In the genomic region with DNA sequence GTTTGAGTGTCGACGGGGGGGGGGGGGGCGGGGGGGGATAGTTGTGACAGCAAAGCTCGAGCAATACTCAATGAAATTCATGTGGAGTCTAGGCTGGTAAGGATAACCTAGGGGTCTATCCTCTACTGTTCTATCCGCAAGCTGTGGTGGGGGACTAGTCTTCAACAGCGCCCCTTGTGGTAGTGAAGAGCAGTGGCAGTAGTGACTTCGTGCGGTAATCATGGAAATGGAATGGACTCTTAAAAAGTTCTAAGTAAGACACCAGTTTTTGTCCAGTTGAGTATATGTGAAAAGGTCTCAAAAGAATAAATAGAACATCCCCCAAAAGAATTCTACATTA, we compare ENCODE assay signal across 12 mouse cellular contexts. TPM values are rescaled to one million over a fixed set of nuclear protein-coding genes. Genes with fewer than 3 reads are reported as not detected.
DNase-seq lines count a peak whose midpoint lies in the region; ATAC-seq lines count a peak whose summit lies in the region.
"Had no signal": no experiment of that assay in that cellular context is flagged by ENCODE, and none has a peak within 500 bp of the region (broad histone marks: within the 10 kb centered on the region; RNA-seq: fewer than 3 reads in every experiment).

No protein-coding gene starts in this region.

- H3K9ac ChIP-seq in hindbrain, embryonic 14.5 days: no peak overlapping the region
- H3K9ac ChIP-seq: stomach, embryonic 15.5 days had no signal

- ATAC-seq in hindbrain, embryonic 14.5 days (ENCODE audit: low FRiP score): no peak
- no peak for ATAC-seq in megakaryocyte-erythroid progenitor cell, adult 5-6 weeks (replicated peaks; ENCODE audit: low FRiP score, low TSS enrichment, poor library complexity, severe bottlenecking)

- H3K4me3 ChIP-seq in hindbrain, embryonic 14.5 days (replicated peaks; ENCODE audit: low read length): no peak overlapping the region
- H3K4me3 ChIP-seq: erythroblast, embryonic 14.5 days; myocyte; stomach, embryonic 15.5 days had no signal

- H3K36me3 ChIP-seq in hindbrain, embryonic 14.5 days (replicated peaks; ENCODE audit: control insufficient read depth, insufficient read depth): no peaks in the 10 kb centered on the region
- H3K36me3 ChIP-seq: stomach, embryonic 15.5 days had no signal

- DNase-seq in embryo, embryonic 10 days (ENCODE audit: low spot score): peak; percentile 61
- no peak for DNase-seq in embryo, embryonic 11 days
- DNase-seq in thymus, postnatal 0 days (ENCODE audit: low spot score): peak; percentile 20
- DNase-seq in thymus, postnatal 36 days: no peak
- no peak for DNase-seq in hindbrain, embryonic 14.5 days (ENCODE audit: low spot score)
- DNase-seq in testis, postnatal 14 days (ENCODE audit: low spot score): peak; percentile 21
- DNase-seq in Muller cell, postnatal 12 days (ENCODE audit: inconsistent ontology term): no peak
- DNase-seq: B cell, adult 2 months had no signal

- no peaks in the 10 kb centered on the region for H3K4me1 ChIP-seq in hindbrain, embryonic 14.5 days (replicated peaks; ENCODE audit: control insufficient read depth, insufficient read depth, low read length)

- no peaks in the 10 kb centered on the region for H3K9me3 ChIP-seq in hindbrain, embryonic 14.5 days (ENCODE audit: control insufficient read depth, low read length)
- H3K9me3 ChIP-seq: stomach, embryonic 15.5 days had no signal

- WGBS in hindbrain, embryonic 14.5 days: 18% methylated on average over 8 of the region's 8 CpGs

- H3K27me3 ChIP-seq in hindbrain, embryonic 14.5 days (ENCODE audit: control insufficient read depth, insufficient read depth, low read length): no peaks in the 10 kb centered on the region
- H3K27me3 ChIP-seq: stomach, embryonic 15.5 days had no signal

- H3K27ac ChIP-seq in hindbrain, embryonic 14.5 days: no peak overlapping the region
- H3K27ac ChIP-seq: stomach, embryonic 15.5 days had no signal

- peak overlapping the region; percentile 29 for H3K4me2 ChIP-seq in hindbrain, embryonic 14.5 days (replicated peaks)
- H3K4me2 ChIP-seq: stomach, embryonic 15.5 days had no signal

RNA-seq across cellular contexts. Expression of gene Lrig1, which starts 51.1 kb away (rescaled TPM):
- polyA plus RNA-seq in thymus, postnatal 0 days (2015; fragmentation: Nextera tagmentation; extraction: Ambion mirVana): 6.6 and 6.8 TPM in 2 replicates
- polyA plus RNA-seq in hindbrain, embryonic 14.5 days (2014; fragmentation: Nextera tagmentation; extraction: Ambion mirVana): 22.3 and 30.2 TPM in 2 replicates
- 4.1 and 29.0 TPM in 2 replicates for total RNA-seq in megakaryocyte-erythroid progenitor cell, adult 5-6 weeks (2014; fragmentation: Nextera tagmentation)
- 2.7 and 3.5 TPM in 2 replicates for total RNA-seq in megakaryocyte-erythroid progenitor cell, adult 5-6 weeks (2017)

Comparison
In these comparisons a context has a peak if more than half of its experiments do, and no peak if none do; other contexts are left out.
1. DNase-seq: peak in embryo, embryonic 10 days (single experiment), thymus, postnatal 0 days (single experiment) and testis, postnatal 14 days (single experiment); none in embryo, embryonic 11 days (single experiment), thymus, postnatal 36 days (0 of 2), hindbrain, embryonic 14.5 days (single experiment) and Muller cell, postnatal 12 days (single experiment).